Mouse (Mus musculus) Patski (cell line): ENCODE data around the gene Sez6l2. TPM values are rescaled to one million over a fixed set of nuclear protein-coding genes. Genes with fewer than 3 reads are reported as not detected.

Source experiments
- ATAC-seq: fragments of 100-300 bp; one replicate; pipeline ENCODE4 v1.8.0; 2021
- CTCF ChIA-PET: fragments of 350-600 bp; sonication (Branson Sonifier 250); formaldehyde crosslinking; loops from one replicate; lab custom pipeline; 2022; ENCODE audit warnings: inconsistent platforms; lab: Charles Lee
- POLR2A ChIA-PET: fragments of 350-600 bp; sonication (Branson Sonifier 250); formaldehyde crosslinking; loops from one replicate; lab custom pipeline; 2022; ENCODE audit warnings: antibody characterized with exemption, inconsistent platforms; lab: Charles Lee
- DNase-seq: peaks from one replicate; pipeline ENCODE4 v3.0.0-alpha.2; 2011; ENCODE audit warnings: low read depth, low spot score
- H3K27me3 ChIP-seq: fragments of 371-371 bp; one replicate; pipeline ENCODE4 v1.5.1; 2021
- CTCF ChIP-seq: fragments of 100-300 bp; IDR thresholded peaks from one replicate; pipeline ENCODE4 v1.5.1; 2021
- in situ Hi-C: fragments of 300-500 bp; cut with MboI; formaldehyde crosslinking; loops from 3 replicates; pipeline ENCODE4 v1.11.1; 2018; ENCODE audit warnings: low pct_unique_long_range_greater_than_20kb, mixed read lengths
- polyA plus RNA-seq: library from polyadenylated mRNA; unstranded; gene quantifications from one replicate; pipeline ENCODE4 v1.2.3, GENCODE M21; 2021

Gene Sez6l2
- polyA plus RNA-seq, 1 experiment from 2014 or later: 0.08 TPM

GRCm38 (mm10) chr7:127004122-127004875 lies 53.9 kb downstream of the Sez6l2 start:
- in situ Hi-C loops: no loop called here
- H3K27me3 ChIP-seq: no peaks in the 10 kb centered on the region
- ATAC-seq: no peak
- no peak for TF ChIP-seq CTCF
- ChIA-PET CTCF (interaction anchor here (1.0 kb wide), 1 partner anchor 13 kb away, joined by 3 read pairs; the partner anchor contains the start of gene Pagr1a), POLR2A (interaction anchor here (0.5 to 0.6 kb wide), 2 partner anchors 10 to 220 kb away, joined by 3 to 4 read pairs; partner anchors contain the start of gene Mvp)
- no peak for DNase-seq

- TF ChIP-seq CTCF: no peak
- CTCF ChIA-PET: no interaction called here
- in situ Hi-C loops: no loop called here
- H3K27me3 ChIP-seq: no peaks in the 10 kb centered on the region
- POLR2A ChIA-PET: interaction anchor here (0.6 to 0.7 kb wide), 2 partner anchors 8 to 10 kb away, joined by 3 read pairs; partner anchors contain the start of gene Pagr1a
- DNase-seq (no peak), ATAC-seq (no peak)
Observed at GRCm38 (mm10) chr7:127007313-127008024, 57.1 kb downstream of the Sez6l2 start.

- DNase-seq (no peak), ATAC-seq (no peak)
- H3K27me3 ChIP-seq: no peaks in the 10 kb centered on the region
- POLR2A ChIA-PET: interaction anchor here (1.0 kb wide), 1 partner anchor 9 kb away, joined by 4 read pairs; the partner anchor contains the start of gene Pagr1a
- in situ Hi-C loops: no loop called here
- no peak for TF ChIP-seq CTCF
- CTCF ChIA-PET: interaction anchor here (0.6 kb wide), 1 partner anchor 9 kb away, joined by 3 read pairs; the partner anchor contains the start of gene Pagr1a
Observed at GRCm38 (mm10) chr7:127008239-127009019, 58.1 kb downstream of the Sez6l2 start.

GRCm38 (mm10) chr7:127009307-127010085 lies 59.1 kb downstream of the Sez6l2 start:
- no peak for TF ChIP-seq CTCF
- POLR2A ChIA-PET: interaction anchor here (1.0 kb wide), 1 partner anchor 8 kb away, joined by 4 read pairs; the partner anchor contains the start of gene Pagr1a
- no peak for ATAC-seq
- H3K27me3 ChIP-seq: no peaks in the 10 kb centered on the region
- CTCF ChIA-PET: no interaction called here
- no peak for DNase-seq
- in situ Hi-C loops: no loop called here

GRCm38 (mm10) chr7:127011051-127011450 lies 60.7 kb downstream of the Sez6l2 start:
- ATAC-seq (no peak), DNase-seq (no peak)
- no peaks in the 10 kb centered on the region for H3K27me3 ChIP-seq
- ChIA-PET POLR2A (interaction anchor here (0.7 to 1.0 kb wide), 2 partner anchors 14 to 23 kb away, joined by 3 to 4 read pairs; no protein-coding TSS in a partner anchor), CTCF (interaction anchor here (1.6 kb wide), 1 partner anchor 15 kb away, joined by 3 read pairs; no protein-coding TSS in a partner anchor)
- in situ Hi-C loops: no loop called here
- TF ChIP-seq CTCF: no peak

- ChIA-PET POLR2A (interaction anchor here (0.7 to 1.0 kb wide), 2 partner anchors 13 to 23 kb away, joined by 3 to 4 read pairs; no protein-coding TSS in a partner anchor), CTCF (interaction anchor here (1.6 kb wide), 1 partner anchor 16 kb away, joined by 3 read pairs; no protein-coding TSS in a partner anchor)
- in situ Hi-C loops: no loop called here
- TF ChIP-seq CTCF: no peak
- no peak for DNase-seq
- no peak for ATAC-seq
- no peaks in the 10 kb centered on the region for H3K27me3 ChIP-seq
Observed at GRCm38 (mm10) chr7:127011717-127012116, 61.4 kb downstream of the Sez6l2 start.

GRCm38 (mm10) chr7:127012374-127012773 lies 62.0 kb downstream of the Sez6l2 start:
- ATAC-seq: no peak
- TF ChIP-seq CTCF: no peak
- CTCF ChIA-PET: interaction anchor here (1.6 kb wide), 1 partner anchor 16 kb away, joined by 3 read pairs; no protein-coding TSS in a partner anchor
- in situ Hi-C loops: no loop called here
- no peak for DNase-seq
- no peaks in the 10 kb centered on the region for H3K27me3 ChIP-seq
- POLR2A ChIA-PET: interaction anchor here (1.0 kb wide), 1 partner anchor 12 kb away, joined by 4 read pairs; no protein-coding TSS in a partner anchor

- DNase-seq: no peak
- in situ Hi-C loops: no loop called here
- no peaks in the 10 kb centered on the region for H3K27me3 ChIP-seq
- POLR2A ChIA-PET: no interaction called here
- no peak for ATAC-seq
- CTCF ChIA-PET: interaction anchor here (4.7 kb wide), 1 partner anchor 12 kb away, joined by 21 read pairs; no protein-coding TSS in a partner anchor
- no peak for TF ChIP-seq CTCF
Observed at GRCm38 (mm10) chr7:127012845-127013244, 62.5 kb downstream of the Sez6l2 start.

GRCm38 (mm10) chr7:127013385-127013784 lies 63.0 kb downstream of the Sez6l2 start:
- DNase-seq (no peak), ATAC-seq (no peak)
- in situ Hi-C loops: no loop called here
- CTCF ChIA-PET: interaction anchor here (4.7 kb wide), 1 partner anchor 12 kb away, joined by 21 read pairs; no protein-coding TSS in a partner anchor
- no peaks in the 10 kb centered on the region for H3K27me3 ChIP-seq
- POLR2A ChIA-PET: no interaction called here
- no peak for TF ChIP-seq CTCF
